Mouse (Mus musculus): Measurements from ENCODE around the gene Stk4. TPM values are rescaled to one million over a fixed set of nuclear protein-coding genes. Genes with fewer than 3 reads are reported as not detected.

Gene Stk4
- total and polyA plus RNA-seq, 2 experiments from 2014 or later: 13.7 to 24.6 TPM

- ATAC-seq (ENCODE audit: low FRiP score): no peak
- H3K36me3 ChIP-seq (ENCODE audit: insufficient read depth, low read length): peaks cover 53% of the 10 kb centered on the region
- WGBS: 96% methylated on average over 10 of the region's 10 CpGs
- H3K4me3 ChIP-seq (ENCODE audit: low read depth, low read length): no peak overlapping the region
- no peak overlapping the region for H3K27ac ChIP-seq (ENCODE audit: low read depth, low read length)
- no peak for DNase-seq (ENCODE audit: low spot score)
- no peak for TF ChIP-seq CTCF (IDR thresholded peaks at IDR 0.05)
- H3K9ac ChIP-seq (replicated peaks; ENCODE audit: low read length, poor library complexity, severe bottlenecking): no peak overlapping the region
- no peak overlapping the region for H3K4me2 ChIP-seq (ENCODE audit: low read depth, low read length, poor library complexity, severe bottlenecking)
- no peaks in the 10 kb centered on the region for H3K9me3 ChIP-seq (ENCODE audit: low read length)
- H3K27me3 ChIP-seq (ENCODE audit: insufficient read depth, low read length): no peaks in the 10 kb centered on the region
- H3K4me1 ChIP-seq (ENCODE audit: insufficient read depth, low read length): no peaks in the 10 kb centered on the region
Observed at GRCm38 (mm10) chr2:164082175-164082574, 12.1 kb downstream of the Stk4 start.

GRCm38 (mm10) chr2:164083609-164084341 is 13.7 kb downstream of the Stk4 start:
- no peaks in the 10 kb centered on the region for H3K9me3 ChIP-seq (ENCODE audit: low read length)
- no peak overlapping the region for H3K4me3 ChIP-seq (ENCODE audit: low read depth, low read length)
- DNase-seq (ENCODE audit: low spot score): no peak
- H3K4me1 ChIP-seq (ENCODE audit: insufficient read depth, low read length): no peaks in the 10 kb centered on the region
- 93% methylated on average over 17 of the region's 19 CpGs for WGBS
- no peak overlapping the region for H3K27ac ChIP-seq (ENCODE audit: low read depth, low read length)
- H3K27me3 ChIP-seq (ENCODE audit: insufficient read depth, low read length): no peaks in the 10 kb centered on the region
- H3K9ac ChIP-seq (replicated peaks; ENCODE audit: low read length, poor library complexity, severe bottlenecking): no peak overlapping the region
- no peak for ATAC-seq (ENCODE audit: low FRiP score)
- H3K4me2 ChIP-seq (ENCODE audit: low read depth, low read length, poor library complexity, severe bottlenecking): no peak overlapping the region
- no peak for TF ChIP-seq CTCF (IDR thresholded peaks at IDR 0.05)
- H3K36me3 ChIP-seq (ENCODE audit: insufficient read depth, low read length): peaks cover 54% of the 10 kb centered on the region

DNA sequence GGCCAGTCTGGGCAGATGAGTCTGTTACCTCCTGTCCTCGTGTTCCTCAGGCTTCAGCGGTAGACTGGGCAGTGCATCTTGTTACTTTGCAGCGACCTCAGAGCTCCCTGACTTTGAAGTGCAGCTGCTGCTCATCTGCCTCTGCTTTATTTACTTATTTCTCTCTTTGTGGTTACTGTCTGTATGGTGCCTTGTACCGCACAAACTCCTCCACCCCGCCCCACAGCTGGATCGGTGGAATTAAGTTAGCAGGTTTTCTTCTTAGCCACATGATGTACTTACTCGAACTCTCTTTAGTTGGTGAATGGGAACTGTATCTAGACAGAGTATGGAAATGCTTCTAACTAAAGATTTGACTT is 14.2 kb downstream of the Stk4 start:
- DNase-seq (ENCODE audit: low spot score) (no peak), ATAC-seq (ENCODE audit: low FRiP score) (no peak)
- 89% methylated on average over 7 of the region's 7 CpGs for WGBS
- H3K27ac ChIP-seq (ENCODE audit: low read depth, low read length): no peak overlapping the region
- TF ChIP-seq CTCF (IDR thresholded peaks at IDR 0.05): no peak
- no peak overlapping the region for H3K4me3 ChIP-seq (ENCODE audit: low read depth, low read length)
- no peaks in the 10 kb centered on the region for H3K4me1 ChIP-seq (ENCODE audit: insufficient read depth, low read length)
- peaks cover 59% of the 10 kb centered on the region for H3K36me3 ChIP-seq (ENCODE audit: insufficient read depth, low read length)
- no peak overlapping the region for H3K4me2 ChIP-seq (ENCODE audit: low read depth, low read length, poor library complexity, severe bottlenecking)
- no peak overlapping the region for H3K9ac ChIP-seq (replicated peaks; ENCODE audit: low read length, poor library complexity, severe bottlenecking)
- H3K9me3 ChIP-seq (ENCODE audit: low read length): no peaks in the 10 kb centered on the region
- no peaks in the 10 kb centered on the region for H3K27me3 ChIP-seq (ENCODE audit: insufficient read depth, low read length)

GRCm38 (mm10) chr2:164087416-164088017 is 17.4 kb downstream of the Stk4 start:
- no peak for DNase-seq (ENCODE audit: low spot score)
- TF ChIP-seq CTCF (IDR thresholded peaks at IDR 0.05): no peak
- no peak for ATAC-seq (ENCODE audit: low FRiP score)

DNA sequence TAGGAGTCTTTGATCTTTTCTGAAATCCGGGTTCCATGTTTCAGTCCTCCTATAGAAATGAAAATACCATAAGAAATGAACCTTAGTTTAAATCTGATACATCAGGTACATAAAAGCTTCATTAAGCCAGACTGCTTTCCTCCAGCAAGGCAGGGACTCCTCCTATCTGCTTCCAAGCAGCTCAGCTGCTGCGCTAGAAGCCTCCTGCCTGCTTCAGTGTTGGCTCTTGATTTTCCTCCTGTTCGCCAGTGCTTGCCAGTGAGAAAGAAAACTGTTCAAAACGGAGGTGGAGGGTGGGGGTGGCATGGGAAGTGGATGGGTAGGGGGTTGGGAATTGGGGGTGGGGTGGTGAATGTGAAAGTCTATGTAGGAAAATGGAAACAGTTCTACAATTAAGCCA is 19.4 kb downstream of the Stk4 start:
- Histone ChIP-seq H3K27ac (ENCODE audit: low read depth, low read length) (no peak overlapping the region), H3K4me1 (ENCODE audit: insufficient read depth, low read length) (no peaks in the 10 kb centered on the region), H3K9ac (replicated peaks; ENCODE audit: low read length, poor library complexity, severe bottlenecking) (no peak overlapping the region), H3K27me3 (ENCODE audit: insufficient read depth, low read length) (no peaks in the 10 kb centered on the region), H3K9me3 (ENCODE audit: low read length) (no peaks in the 10 kb centered on the region), H3K4me3 (ENCODE audit: low read depth, low read length) (no peak overlapping the region), H3K36me3 (ENCODE audit: insufficient read depth, low read length) (peaks cover 32% of the 10 kb centered on the region), H3K4me2 (ENCODE audit: low read depth, low read length, poor library complexity, severe bottlenecking) (no peak overlapping the region)
- WGBS: 87% methylated on average over 4 of the region's 4 CpGs
- no peak for TF ChIP-seq CTCF (IDR thresholded peaks at IDR 0.05)
- ATAC-seq (ENCODE audit: low FRiP score) (no peak), DNase-seq (ENCODE audit: low spot score) (no peak)

More at GRCm38 (mm10) chr2:164087416-164088017, 17.4 kb downstream of the Stk4 start:
- Histone ChIP-seq H3K4me3 (ENCODE audit: low read depth, low read length) (no peak overlapping the region), H3K4me2 (ENCODE audit: low read depth, low read length, poor library complexity, severe bottlenecking) (no peak overlapping the region), H3K27me3 (ENCODE audit: insufficient read depth, low read length) (no peaks in the 10 kb centered on the region), H3K36me3 (ENCODE audit: insufficient read depth, low read length) (peaks cover 44% of the 10 kb centered on the region), H3K27ac (ENCODE audit: low read depth, low read length) (no peak overlapping the region), H3K9ac (replicated peaks; ENCODE audit: low read length, poor library complexity, severe bottlenecking) (no peak overlapping the region), H3K9me3 (ENCODE audit: low read length) (no peaks in the 10 kb centered on the region), H3K4me1 (ENCODE audit: insufficient read depth, low read length) (no peaks in the 10 kb centered on the region)
- 83% methylated on average over 6 of the region's 6 CpGs for WGBS

DNA sequence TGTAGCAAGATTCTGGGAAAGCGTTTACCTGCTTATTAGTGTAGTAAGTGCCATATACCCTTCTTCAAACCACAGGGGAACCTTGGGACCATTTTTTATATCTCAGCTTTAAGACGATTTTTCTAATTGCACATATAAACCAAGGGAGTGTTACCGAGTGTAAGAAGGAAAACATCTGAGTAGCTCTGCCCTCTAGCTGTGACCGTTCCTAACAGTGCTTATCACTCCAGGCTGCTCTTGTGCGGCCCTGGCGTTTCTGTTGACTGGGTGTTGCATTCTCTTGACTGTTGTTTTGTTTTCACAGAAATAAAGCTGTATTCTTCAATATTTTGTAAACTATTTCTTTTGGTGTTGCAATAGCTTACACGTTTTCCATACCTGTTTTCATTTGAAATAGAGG is 24.0 kb downstream of the Stk4 start:
- DNase-seq (ENCODE audit: low spot score) (no peak), ATAC-seq (ENCODE audit: low FRiP score) (no peak)
- Histone ChIP-seq H3K27me3 (ENCODE audit: insufficient read depth, low read length) (no peaks in the 10 kb centered on the region), H3K27ac (ENCODE audit: low read depth, low read length) (no peak overlapping the region), H3K4me1 (ENCODE audit: insufficient read depth, low read length) (no peaks in the 10 kb centered on the region), H3K9me3 (ENCODE audit: low read length) (no peaks in the 10 kb centered on the region), H3K4me3 (ENCODE audit: low read depth, low read length) (no peak overlapping the region), H3K36me3 (ENCODE audit: insufficient read depth, low read length) (peaks cover 20% of the 10 kb centered on the region), H3K4me2 (ENCODE audit: low read depth, low read length, poor library complexity, severe bottlenecking) (no peak overlapping the region), H3K9ac (replicated peaks; ENCODE audit: low read length, poor library complexity, severe bottlenecking) (no peak overlapping the region)
- peak; percentile 9; the same call in 1 of the 2 replicates for TF ChIP-seq CTCF (IDR thresholded peaks at IDR 0.05)
- 85% methylated on average over 7 of the region's 7 CpGs for WGBS
